Mouse (Mus musculus): ENCODE data around the gene Klra2.
"Not testable (repeated sequence)": the region's sequence is repeated elsewhere in the genome, so short reads cannot be mapped to it uniquely, and the experiment has no call there.

Klra2 gene

GRCm38 (mm10) chr6:131247206-131247605 is at the start of gene Klra2:
Gene Klra2, minus strand, starts transcription at chr6:131247362.
- DNase-seq = no peak

GRCm38 (mm10) chr6:131294435-131295112 is 47.4 kb upstream of the Klra2 start:
- DNase-seq = no peak

DNA sequence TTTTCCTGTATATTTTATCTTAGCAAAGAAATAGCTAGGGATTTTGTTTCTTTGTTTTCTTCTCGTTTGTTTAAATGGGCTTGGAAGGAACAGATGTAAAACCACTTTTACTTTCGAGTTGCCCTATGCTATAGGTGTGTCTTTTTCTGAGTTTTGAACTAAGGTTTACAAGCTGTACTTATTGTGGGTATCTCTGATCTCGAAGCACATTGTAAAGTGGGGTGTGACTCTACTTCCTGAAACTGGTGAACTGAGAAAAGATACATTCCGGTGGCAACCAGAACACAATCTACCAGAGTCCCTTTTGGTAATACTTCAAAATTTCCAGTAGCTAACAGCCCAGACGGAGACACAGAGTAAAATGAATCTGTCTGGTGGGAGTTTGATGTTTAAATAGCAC is 46.8 kb upstream of the Klra2 start:
- DNase-seq = no peak

DNA sequence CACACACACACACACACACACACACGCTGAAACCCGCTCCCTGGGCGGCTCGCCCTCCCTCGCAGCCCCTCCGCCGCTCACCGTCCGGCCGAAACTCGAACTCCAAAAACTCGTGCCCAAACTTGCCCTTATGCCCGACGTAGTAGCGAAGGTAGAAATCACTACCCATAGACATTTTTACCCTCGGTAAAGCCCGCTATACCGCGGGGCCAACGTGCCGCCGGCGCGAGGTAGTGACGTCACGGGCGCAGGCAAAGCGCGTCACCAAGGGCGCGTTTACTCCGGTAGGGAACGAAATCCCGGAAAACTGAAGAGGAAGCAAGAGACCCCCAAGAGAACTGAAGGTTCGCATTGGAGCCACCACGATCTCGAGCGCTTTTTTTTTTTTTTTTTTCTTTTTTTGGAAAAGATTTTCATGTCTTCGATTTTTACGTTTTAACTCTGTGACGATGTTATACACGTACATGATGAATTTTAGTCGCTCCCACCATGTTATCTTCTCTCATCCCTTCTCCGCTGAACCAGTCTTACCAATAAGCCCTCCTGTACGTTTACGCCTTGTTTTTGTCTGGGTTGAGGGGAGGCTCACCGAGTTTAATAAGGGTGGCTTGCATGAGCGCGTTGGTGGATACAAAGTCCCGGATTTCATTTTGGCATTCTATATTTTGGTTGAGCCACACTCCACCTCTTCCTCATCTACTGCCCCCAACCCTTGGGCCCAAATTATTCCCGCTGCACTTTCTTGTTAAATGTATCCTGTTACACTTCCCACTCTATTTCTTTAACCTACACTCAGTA is 46.0 kb upstream of the Klra2 start, which contains the start of gene Magohb:
Gene Magohb, minus strand, starts transcription at position 254 of the 798 bp plus-strand sequence.
- DNase-seq = peak; percentile 83

- DNase-seq = no peak
These were observed 45.3 kb upstream of the Klra2 start for GRCm38 (mm10) chr6:131292276-131292990.

DNA sequence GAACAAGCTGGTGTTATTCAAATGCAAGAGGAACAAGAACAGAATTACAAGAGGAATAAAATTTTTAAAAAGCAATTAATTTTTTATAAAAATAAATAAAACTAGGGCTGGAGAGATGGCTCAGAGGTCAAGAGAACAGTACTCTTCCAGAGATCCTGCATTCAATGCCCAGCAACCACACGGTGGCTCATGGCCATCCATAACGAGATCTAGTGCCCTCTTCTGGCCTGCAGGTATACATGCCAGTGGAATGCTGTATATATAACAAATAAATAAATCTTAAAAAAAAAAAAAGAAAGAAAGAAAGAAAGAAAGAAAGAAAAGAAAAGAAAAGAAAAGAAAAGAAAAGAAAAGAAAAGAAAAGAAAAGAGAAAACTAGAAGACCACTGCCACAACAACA is 43.3 kb upstream of the Klra2 start:
- DNase-seq = no peak

DNA sequence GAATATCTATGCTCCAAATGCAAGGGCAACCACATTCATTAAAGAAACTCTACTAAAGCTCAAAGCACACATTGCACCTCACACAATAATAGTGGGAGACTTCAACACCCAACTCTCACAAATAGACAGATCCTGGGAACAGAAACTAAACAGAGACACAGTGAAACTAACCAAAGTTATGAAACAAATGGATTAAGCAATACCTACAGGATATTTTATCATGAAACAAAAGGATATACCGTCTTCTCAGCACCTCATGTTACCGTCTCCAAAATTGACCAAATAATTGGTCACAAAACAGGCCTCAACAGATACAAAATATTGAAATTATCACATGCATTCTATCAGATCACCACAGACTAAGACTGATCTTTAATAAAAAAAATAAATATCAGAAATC is 31.0 kb upstream of the Klra2 start:
- not testable (repeated sequence) for DNase-seq

GRCm38 (mm10) chr6:131276659-131277058 is 29.5 kb upstream of the Klra2 start:
- DNase-seq = no peak

- DNase-seq = no peak
These were observed 25.1 kb upstream of the Klra2 start for GRCm38 (mm10) chr6:131272311-131272710.

DNA sequence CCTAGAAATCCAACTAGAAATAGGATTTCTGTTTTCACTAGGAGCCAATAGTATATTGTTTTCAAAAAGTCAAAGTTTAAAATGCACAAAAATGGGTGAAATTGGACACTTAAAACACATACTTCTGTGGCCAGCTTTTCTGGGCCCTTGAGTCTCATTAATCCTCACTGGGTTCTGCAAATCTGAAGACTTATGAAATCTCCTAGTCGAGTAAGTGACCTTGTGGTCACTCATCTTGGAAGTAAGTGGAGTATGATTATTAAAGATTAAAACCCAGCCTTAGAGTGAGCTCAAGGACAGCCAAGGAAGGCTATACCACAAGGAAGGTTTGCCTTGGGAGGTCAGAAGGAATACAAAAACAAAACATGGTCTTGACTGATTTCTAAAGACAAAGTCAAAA is 23.1 kb upstream of the Klra2 start:
- DNase-seq = no peak

GRCm38 (mm10) chr6:131269599-131269998 is 22.4 kb upstream of the Klra2 start:
- DNase-seq = no peak

- no peak for DNase-seq
These were observed 17.0 kb upstream of the Klra2 start for GRCm38 (mm10) chr6:131264175-131264574.

GRCm38 (mm10) chr6:131262778-131263177 is 15.6 kb upstream of the Klra2 start:
- DNase-seq = no peak

DNA sequence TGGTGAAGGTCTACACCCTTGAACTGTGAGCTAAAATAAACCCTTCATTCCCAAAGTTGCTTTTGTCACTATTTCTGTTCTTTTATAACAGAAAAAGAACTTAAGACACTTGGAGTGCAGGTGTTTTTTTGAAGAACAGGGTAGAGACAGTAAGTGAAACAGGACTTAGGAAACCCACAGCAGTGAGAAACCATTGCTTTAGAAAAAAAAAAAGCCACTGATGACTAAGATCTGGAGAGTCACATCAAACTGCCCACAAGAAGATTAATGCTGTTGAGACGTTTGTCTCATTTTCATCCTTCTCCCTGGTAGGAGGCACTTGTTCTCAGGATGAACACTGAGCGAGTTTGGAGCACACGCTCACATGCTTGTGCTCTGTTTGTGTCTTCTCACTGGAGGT is 14.8 kb upstream of the Klra2 start:
- DNase-seq = no peak

GRCm38 (mm10) chr6:131245081-131245480 is 2.1 kb downstream of the Klra2 start:
- no peak for DNase-seq

Measured in right cerebral cortex, postnatal 25 days (tissue).